ENCODE assay signal across 14 mouse cellular contexts in the genomic region with DNA sequence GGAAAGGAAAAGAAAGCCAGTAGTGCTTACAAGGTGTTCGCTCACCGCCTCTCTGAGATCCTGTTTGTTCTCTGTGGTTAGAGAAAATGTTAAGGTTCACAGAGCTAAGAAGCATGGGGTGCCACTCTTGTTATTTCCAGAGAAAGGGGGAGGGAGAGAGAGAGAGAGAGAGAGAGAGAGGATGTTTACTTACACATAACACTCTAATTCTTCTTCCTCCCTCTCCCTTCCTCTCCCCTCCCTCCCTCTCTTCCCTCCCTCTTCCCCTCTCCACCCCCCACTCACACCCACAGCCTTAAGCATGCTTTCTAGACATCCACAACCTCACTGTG. TPM values are rescaled to one million over a fixed set of nuclear protein-coding genes. Genes with fewer than 3 reads are reported as not detected.
DNase-seq lines count a peak whose midpoint lies in the region; ATAC-seq and TF ChIP-seq lines count a peak whose summit lies in the region.
"Had no signal": no experiment of that assay in that cellular context is flagged by ENCODE, and none has a peak within 500 bp of the region (broad histone marks: within the 10 kb centered on the region; RNA-seq: fewer than 3 reads in every experiment).

No protein-coding gene starts in this region.

- H3K4me2 ChIP-seq in heart, embryonic 13.5 days = no peak overlapping the region
- H3K4me2 ChIP-seq in lung, embryonic 14.5 days = no peak overlapping the region
- H3K4me2 ChIP-seq in hindbrain, embryonic 14.5 days (replicated peaks) = no peak overlapping the region

- peaks cover 48% of the 10 kb centered on the region for H3K4me1 ChIP-seq in heart, embryonic 13.5 days
- H3K4me1 ChIP-seq in lung, embryonic 14.5 days (ENCODE audit: insufficient read depth) = peaks cover 3% of the 10 kb centered on the region; the same call in 1 of the 2 replicates
- H3K4me1 ChIP-seq in hindbrain, embryonic 14.5 days (replicated peaks; ENCODE audit: control insufficient read depth, insufficient read depth, low read length) = 0 out of 2 replicates have a peak, but pooled peaks cover 4% of the 10 kb centered on the region

- no peak for ATAC-seq in heart, embryonic 13.5 days (ENCODE audit: extremely low read depth, insufficient number of reproducible peaks, low FRiP score, low TSS enrichment)
- no peak for ATAC-seq in lung, embryonic 14.5 days (ENCODE audit: insufficient read depth)
- ATAC-seq in hindbrain, embryonic 14.5 days (ENCODE audit: low FRiP score) = no peak
- ATAC-seq in cerebellum, adult (ENCODE audit: insufficient number of reproducible peaks, low FRiP score, low TSS enrichment) = no peak
- ATAC-seq: Patski had no signal

- no peaks in the 10 kb centered on the region for H3K9me3 ChIP-seq in heart, embryonic 13.5 days
- no peaks in the 10 kb centered on the region for H3K9me3 ChIP-seq in lung, embryonic 14.5 days (ENCODE audit: low read depth, low read length)
- H3K9me3 ChIP-seq in hindbrain, embryonic 14.5 days (ENCODE audit: control insufficient read depth, low read length) = no peaks in the 10 kb centered on the region

- H3K9ac ChIP-seq in heart, embryonic 13.5 days = peak overlapping the region; percentile 33; the same call in 1 of the 2 replicates
- H3K9ac ChIP-seq in lung, embryonic 14.5 days = no peak overlapping the region
- H3K9ac ChIP-seq in hindbrain, embryonic 14.5 days = no peak overlapping the region

- H3K4me3 ChIP-seq in heart, embryonic 13.5 days = no peak overlapping the region
- H3K4me3 ChIP-seq in lung, embryonic 14.5 days (ENCODE audit: low read depth, low read length) = no peak overlapping the region
- no peak overlapping the region for H3K4me3 ChIP-seq in hindbrain, embryonic 14.5 days (replicated peaks; ENCODE audit: low read length)
- H3K4me3 ChIP-seq: myocyte had no signal

- no peaks in the 10 kb centered on the region for H3K27me3 ChIP-seq in heart, embryonic 13.5 days (replicated peaks)
- H3K27me3 ChIP-seq in lung, embryonic 14.5 days (ENCODE audit: insufficient read depth, low read length) = no peaks in the 10 kb centered on the region
- no peaks in the 10 kb centered on the region for H3K27me3 ChIP-seq in hindbrain, embryonic 14.5 days (ENCODE audit: control insufficient read depth, insufficient read depth, low read length)
- H3K27me3 ChIP-seq: Patski had no signal

- WGBS in heart, embryonic 13.5 days = 72% methylated on average over 2 of the region's 2 CpGs
- WGBS in lung, embryonic 14.5 days = 43% methylated on average over 2 of the region's 2 CpGs
- WGBS in hindbrain, embryonic 14.5 days = 60% methylated on average over 2 of the region's 2 CpGs

- no peak for TF ChIP-seq CTCF in lung, embryonic 14.5 days (IDR thresholded peaks at IDR 0.05; ENCODE audit: low read depth)

- peak overlapping the region; percentile 28 for H3K27ac ChIP-seq in heart, embryonic 13.5 days (replicated peaks)
- H3K27ac ChIP-seq in lung, embryonic 14.5 days (ENCODE audit: low read depth) = 0 out of 2 replicates have a peak overlapping the region, but pooled peaks have one; percentile 15
- peak overlapping the region; percentile 11; the same call in 1 of the 2 replicates for H3K27ac ChIP-seq in hindbrain, embryonic 14.5 days
- H3K27ac ChIP-seq: macrophage had no signal

- H3K36me3 ChIP-seq in heart, embryonic 13.5 days = no peaks in the 10 kb centered on the region
- no peaks in the 10 kb centered on the region for H3K36me3 ChIP-seq in lung, embryonic 14.5 days (ENCODE audit: insufficient read depth)
- H3K36me3 ChIP-seq in hindbrain, embryonic 14.5 days (replicated peaks; ENCODE audit: control insufficient read depth, insufficient read depth) = no peaks in the 10 kb centered on the region

- DNase-seq in heart, adult 8-10 months (ENCODE audit: low spot score) = no peak
- peak; percentile 50 for DNase-seq in lung, embryonic 14.5 days
- no peak for DNase-seq in lung, postnatal 36 days
- peak; percentile 91 for DNase-seq in CD4-positive helper T cell, adult 2 months (ENCODE audit: low read depth, low spot score)
- no peak for DNase-seq in hindbrain, embryonic 14.5 days (ENCODE audit: low spot score)
- DNase-seq in layer of hippocampus, adult 8-10 months (ENCODE audit: low spot score in 2 of 2) = no peak
- DNase-seq: adrenal gland, adult 8-10 months; heart, adult 18-20 months; kidney, adult 2 months had no signal

RNA-seq across cellular contexts. Expression of a gene that starts 35.8 kb away (rescaled TPM):
- polyA plus RNA-seq in heart, embryonic 13.5 days (2015; fragmentation: Nextera tagmentation; extraction: Ambion mirVana) = 10.1 and 10.8 TPM in 2 replicates
- total RNA-seq in heart, adult 8-10 months (2022) = 10 to 100 TPM in 2 of 4 experiments, 1 to 10 TPM in 2; 3.9 to 11.7 (median 8.3) TPM
- 5.1 and 5.6 TPM in 2 replicates for polyA plus RNA-seq in lung, embryonic 14.5 days (2014; fragmentation: Nextera tagmentation; extraction: Ambion mirVana)
- polyA plus RNA-seq in hindbrain, embryonic 14.5 days (2014; fragmentation: Nextera tagmentation; extraction: Ambion mirVana) = 21.9 and 25.9 TPM in 2 replicates
- 10 to 100 TPM; 69.2 to 92.1 (median 76.4) TPM for total RNA-seq in layer of hippocampus, adult 8-10 months (2022)

Comparison
In these comparisons a context has a peak if more than half of its experiments do, and no peak if none do; other contexts are left out.
1. DNase-seq: peak in lung, embryonic 14.5 days (single experiment) and CD4-positive helper T cell, adult 2 months (single experiment); none in heart, adult 8-10 months (single experiment), lung, postnatal 36 days (single experiment), hindbrain, embryonic 14.5 days (single experiment) and layer of hippocampus, adult 8-10 months (0 of 2).
2. Peak in every context shown above with its lines, with median percentiles within 50 percentile points of each other: H3K27ac ChIP-seq.